Mouse (Mus musculus): ENCODE measurements at regions not wholly inside any gene's neighbourhood (a gene's known extent, or its start where the extent isn't known, plus 50 kb on each side); places are given as distances from the start of the nearest gene placed in this dataset.

DNA sequence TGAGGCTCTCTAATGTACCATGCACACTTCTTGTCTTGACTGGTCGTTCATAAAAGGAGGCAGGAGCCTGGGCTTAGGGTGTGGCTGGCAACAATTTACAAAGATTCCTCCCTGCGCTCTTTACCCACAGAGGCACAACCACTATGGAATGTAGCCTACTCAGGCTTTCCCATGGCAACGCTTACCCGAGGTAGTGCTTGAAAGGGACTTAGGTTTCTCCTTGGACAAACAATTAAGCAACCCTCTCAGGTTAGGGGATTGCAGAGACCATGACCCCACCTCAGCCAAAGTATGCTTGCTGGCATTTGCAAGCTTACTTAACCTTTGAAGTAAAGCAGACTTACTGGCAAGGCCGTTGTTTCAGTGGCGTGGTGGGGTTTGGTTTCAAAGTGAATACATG is 120.9 kb upstream of the Zfhx3 start:
- peaks cover 4% of the 10 kb centered on the region; the same call in 1 of the 2 replicates for H3K27me3 ChIP-seq (ENCODE audit: insufficient read depth, low read length)
- no peaks in the 10 kb centered on the region for H3K9me3 ChIP-seq (ENCODE audit: low read length)
- no peak for TF ChIP-seq CTCF (IDR thresholded peaks at IDR 0.05; ENCODE audit: low read depth)
- H3K27ac ChIP-seq (ENCODE audit: low read depth, low read length), result no peak overlapping the region
- ATAC-seq (no peak), DNase-seq (no peak)
- H3K4me1 ChIP-seq (ENCODE audit: insufficient read depth), result peaks cover 3% of the 10 kb centered on the region; the same call in 1 of the 2 replicates
- H3K9ac ChIP-seq, result no peak overlapping the region
- no peaks in the 10 kb centered on the region for H3K36me3 ChIP-seq (ENCODE audit: insufficient read depth)
- H3K4me3 ChIP-seq (ENCODE audit: low read depth, low read length), result no peak overlapping the region
- H3K4me2 ChIP-seq (ENCODE audit: low read depth), result no peak overlapping the region
- 53% methylated on average over 6 of the region's 6 CpGs for WGBS

- no peak overlapping the region for H3K9ac ChIP-seq
Measured at GRCm38 (mm10) chr8:107824096-107824495, 118.3 kb upstream of the Zfhx3 start.

DNA sequence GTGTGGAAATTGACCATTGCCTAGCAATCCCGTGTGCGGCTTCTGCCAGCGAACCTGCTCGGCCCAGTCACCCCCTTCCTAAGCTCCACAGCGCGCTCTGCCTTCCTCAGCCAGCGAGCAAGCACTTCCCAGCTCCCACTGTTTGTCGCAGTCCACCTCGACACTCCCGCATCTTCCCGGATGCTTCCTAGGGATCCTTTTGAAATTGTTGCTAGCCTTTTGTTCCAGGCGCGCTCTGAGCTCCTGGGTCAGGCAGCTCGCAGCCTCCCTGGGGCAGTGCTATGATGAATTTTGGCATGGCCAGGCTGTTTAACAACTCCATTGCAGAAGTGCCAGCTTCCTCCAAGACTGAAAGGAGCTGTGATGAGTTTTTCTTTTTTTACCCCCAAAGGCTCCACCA is 117.8 kb upstream of the Zfhx3 start:
- Histone ChIP-seq H3K9me3 (ENCODE audit: low read length) (no peaks in the 10 kb centered on the region), H3K4me1 (ENCODE audit: insufficient read depth) (peaks cover 3% of the 10 kb centered on the region; the same call in 1 of the 2 replicates), H3K27ac (ENCODE audit: low read depth, low read length) (no peak overlapping the region), H3K36me3 (ENCODE audit: insufficient read depth) (no peaks in the 10 kb centered on the region), H3K4me2 (ENCODE audit: low read depth) (peak overlapping the region; percentile 43), H3K27me3 (ENCODE audit: insufficient read depth, low read length) (peaks cover 4% of the 10 kb centered on the region; the same call in 1 of the 2 replicates), H3K9ac (peak overlapping the region; percentile 37; the same call in 1 of the 2 replicates), H3K4me3 (ENCODE audit: low read depth, low read length) (peak overlapping the region; percentile 11)
- TF ChIP-seq CTCF (IDR thresholded peaks at IDR 0.05; ENCODE audit: low read depth), result peak; percentile 32
- DNase-seq, result peak; percentile 49
- under 1% methylated on average over 14 of the region's 14 CpGs for WGBS
- ATAC-seq, result no peak

More at GRCm38 (mm10) chr8:107824096-107824495, 118.3 kb upstream of the Zfhx3 start:
- H3K4me2 ChIP-seq (ENCODE audit: low read depth), result peak overlapping the region; percentile 43
- DNase-seq (no peak), ATAC-seq (no peak)
- H3K27me3 ChIP-seq (ENCODE audit: insufficient read depth, low read length), result peaks cover 4% of the 10 kb centered on the region; the same call in 1 of the 2 replicates
- no peak overlapping the region for H3K27ac ChIP-seq (ENCODE audit: low read depth, low read length)
- 21% methylated on average over 7 of the region's 7 CpGs for WGBS
- H3K36me3 ChIP-seq (ENCODE audit: insufficient read depth), result no peaks in the 10 kb centered on the region
- H3K4me3 ChIP-seq (ENCODE audit: low read depth, low read length), result no peak overlapping the region; the same call in 1 of the 2 replicates
- TF ChIP-seq CTCF (IDR thresholded peaks at IDR 0.05; ENCODE audit: low read depth), result no peak
- H3K9me3 ChIP-seq (ENCODE audit: low read length), result no peaks in the 10 kb centered on the region
- peaks cover 3% of the 10 kb centered on the region; the same call in 1 of the 2 replicates for H3K4me1 ChIP-seq (ENCODE audit: insufficient read depth)

DNA sequence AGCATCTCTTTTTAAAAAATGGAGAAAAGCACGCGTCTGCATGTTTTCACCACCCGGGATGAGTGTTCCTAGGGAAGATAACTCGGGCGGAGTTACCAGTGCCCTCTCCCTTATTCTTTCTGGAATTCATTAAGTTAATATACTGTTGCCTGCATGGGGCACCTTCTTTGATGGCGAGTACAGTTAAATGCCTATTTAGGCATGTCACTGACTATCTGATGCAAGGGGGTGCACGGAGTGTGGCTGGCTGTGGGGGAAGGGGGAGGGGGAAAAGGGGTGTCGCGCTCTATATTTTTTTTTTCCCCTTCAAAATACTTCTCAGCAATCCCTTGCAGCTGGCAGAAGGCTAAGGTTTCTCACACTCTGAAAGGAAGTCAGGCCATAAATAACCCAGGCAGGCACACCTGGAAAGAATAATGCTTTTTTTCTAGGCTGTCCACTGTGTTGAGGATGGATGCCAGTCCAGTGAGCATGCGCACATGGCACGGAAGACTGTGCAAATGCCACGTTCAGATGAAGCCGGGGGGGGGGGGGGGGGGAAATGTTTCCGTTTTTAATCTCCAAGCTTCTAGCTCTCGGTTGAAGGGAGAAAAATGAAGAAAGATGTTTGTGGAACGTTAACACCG is 114.8 kb upstream of the Zfhx3 start:
- 74% methylated on average over 17 of the region's 17 CpGs for WGBS
- H3K4me1 ChIP-seq (ENCODE audit: insufficient read depth), result peaks cover 3% of the 10 kb centered on the region; the same call in 1 of the 2 replicates
- ATAC-seq (no peak), DNase-seq (no peak)
- no peak for TF ChIP-seq CTCF (IDR thresholded peaks at IDR 0.05; ENCODE audit: low read depth)
- H3K4me3 ChIP-seq (ENCODE audit: low read depth, low read length), result no peak overlapping the region
- H3K36me3 ChIP-seq (ENCODE audit: insufficient read depth), result no peaks in the 10 kb centered on the region
- no peaks in the 10 kb centered on the region for H3K9me3 ChIP-seq (ENCODE audit: low read length)
- no peaks in the 10 kb centered on the region for H3K27me3 ChIP-seq (ENCODE audit: insufficient read depth, low read length)
- no peak overlapping the region for H3K27ac ChIP-seq (ENCODE audit: low read depth, low read length)
- H3K9ac ChIP-seq, result no peak overlapping the region
- H3K4me2 ChIP-seq (ENCODE audit: low read depth), result no peak overlapping the region

DNA sequence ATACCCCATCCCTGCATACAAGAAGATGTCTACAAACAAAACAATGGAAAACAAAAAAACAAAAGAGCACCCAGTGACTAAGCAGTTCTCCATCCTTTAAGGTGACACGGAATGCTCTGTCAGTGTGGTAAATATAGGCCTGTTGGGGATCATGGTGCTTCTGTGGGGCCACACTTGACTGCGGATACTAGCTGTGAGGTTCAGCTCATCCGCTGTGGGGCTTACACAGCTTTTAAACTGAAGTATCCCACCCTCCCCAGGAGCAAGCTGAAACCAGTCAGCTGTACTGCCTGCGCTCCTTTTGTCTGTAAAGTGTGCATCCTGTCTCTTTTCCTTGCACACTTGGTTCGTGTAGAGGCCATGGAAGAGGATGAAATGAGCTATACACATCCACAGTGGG is 113.9 kb upstream of the Zfhx3 start:
- DNase-seq (no peak), ATAC-seq (no peak)
- Histone ChIP-seq H3K9me3 (ENCODE audit: low read length) (no peaks in the 10 kb centered on the region), H3K27me3 (ENCODE audit: insufficient read depth, low read length) (no peaks in the 10 kb centered on the region), H3K9ac (no peak overlapping the region), H3K4me2 (ENCODE audit: low read depth) (no peak overlapping the region), H3K4me1 (ENCODE audit: insufficient read depth) (peaks cover 3% of the 10 kb centered on the region; the same call in 1 of the 2 replicates), H3K27ac (ENCODE audit: low read depth, low read length) (no peak overlapping the region), H3K4me3 (ENCODE audit: low read depth, low read length) (no peak overlapping the region), H3K36me3 (ENCODE audit: insufficient read depth) (no peaks in the 10 kb centered on the region)
- WGBS, result 93% methylated on average over 5 of the region's 5 CpGs
- no peak for TF ChIP-seq CTCF (IDR thresholded peaks at IDR 0.05; ENCODE audit: low read depth)

GRCm38 (mm10) chr8:107833481-107833880 is 109.0 kb upstream of the Zfhx3 start:
- ATAC-seq (no peak), DNase-seq (no peak)
- Histone ChIP-seq H3K9me3 (ENCODE audit: low read length) (no peaks in the 10 kb centered on the region), H3K4me2 (ENCODE audit: low read depth) (no peak overlapping the region), H3K27ac (ENCODE audit: low read depth, low read length) (no peak overlapping the region), H3K27me3 (ENCODE audit: insufficient read depth, low read length) (no peaks in the 10 kb centered on the region), H3K4me3 (ENCODE audit: low read depth, low read length) (no peak overlapping the region), H3K36me3 (ENCODE audit: insufficient read depth) (no peaks in the 10 kb centered on the region), H3K9ac (no peak overlapping the region), H3K4me1 (ENCODE audit: insufficient read depth) (no peaks in the 10 kb centered on the region)
- 26% methylated on average over 10 of the region's 10 CpGs for WGBS
- TF ChIP-seq CTCF (IDR thresholded peaks at IDR 0.05; ENCODE audit: low read depth), result no peak

GRCm38 (mm10) chr8:107846141-107846540 is 96.3 kb upstream of the Zfhx3 start:
- TF ChIP-seq CTCF (IDR thresholded peaks at IDR 0.05; ENCODE audit: low read depth), result no peak
- no peaks in the 10 kb centered on the region for H3K9me3 ChIP-seq (ENCODE audit: low read length)
- no peak overlapping the region for H3K4me3 ChIP-seq (ENCODE audit: low read depth, low read length)
- H3K36me3 ChIP-seq (ENCODE audit: insufficient read depth), result no peaks in the 10 kb centered on the region
- H3K27me3 ChIP-seq (ENCODE audit: insufficient read depth, low read length), result no peaks in the 10 kb centered on the region
- no peak overlapping the region for H3K27ac ChIP-seq (ENCODE audit: low read depth, low read length)
- H3K9ac ChIP-seq, result no peak overlapping the region
- DNase-seq (peak; percentile 23), ATAC-seq (no peak)
- WGBS, result 66% methylated on average over 3 of the region's 3 CpGs
- H3K4me2 ChIP-seq (ENCODE audit: low read depth), result no peak overlapping the region
- no peaks in the 10 kb centered on the region for H3K4me1 ChIP-seq (ENCODE audit: insufficient read depth)
